Mouse (Mus musculus): ENCODE measurements around the gene Tcaf1. TPM values are rescaled to one million over a fixed set of nuclear protein-coding genes. Genes with fewer than 3 reads are reported as not detected.

The Tcaf1 gene
- total RNA-seq, 1 experiment from 2014 or later = 59.4 TPM

Other genes with a start within 250 kb of the Tcaf1 start
- not detected in 2 replicates for gene Olfr458, start 244.9 kb downstream of the Tcaf1 start, total RNA-seq (2021)
- not detected in 2 replicates for gene Olfr457, start 233.8 kb downstream of the Tcaf1 start, total RNA-seq (2021)
- gene Olfr456, start 222.9 kb downstream of the Tcaf1 start, total RNA-seq (2021) = not detected in 2 replicates
- gene Olfr455, start 162.5 kb downstream of the Tcaf1 start, total RNA-seq (2021) = not detected in 2 replicates
- gene Tcaf3, start 112.4 kb downstream of the Tcaf1 start, total RNA-seq (2021) = not detected in 2 replicates
- gene Tcaf2, start 64.8 kb downstream of the Tcaf1 start, total RNA-seq (2021) = 9.1 and 9.6 TPM in 2 replicates
- gene Olfr453, start 29.3 kb upstream of the Tcaf1 start, total RNA-seq (2021) = not detected in 2 replicates
- gene Olfr38, start 46.3 kb upstream of the Tcaf1 start, total RNA-seq (2021) = not detected in 2 replicates
- not detected in 2 replicates for gene Olfr452, start 75.0 kb upstream of the Tcaf1 start, total RNA-seq (2021)
- gene Olfr450, start 101.9 kb upstream of the Tcaf1 start, total RNA-seq (2021) = not detected in 2 replicates
- gene Olfr449, start 124.3 kb upstream of the Tcaf1 start, total RNA-seq (2021) = not detected in 2 replicates
- gene Olfr448, start 180.4 kb upstream of the Tcaf1 start, total RNA-seq (2021) = not detected in 2 replicates
- gene Olfr447, start 198.8 kb upstream of the Tcaf1 start, total RNA-seq (2021) = not detected in 2 replicates
- gene Olfr446, start 211.3 kb upstream of the Tcaf1 start, total RNA-seq (2021) = not detected in 2 replicates
- gene Olfr444, start 239.0 kb upstream of the Tcaf1 start, total RNA-seq (2021) = not detected in 2 replicates

Measured in adrenal gland, postnatal 14 days (tissue).